Mouse (Mus musculus) hindbrain, embryonic 11.5 days (tissue): ENCODE measurements around the gene Wwc1. TPM values are rescaled to one million over a fixed set of nuclear protein-coding genes. Genes with fewer than 3 reads are reported as not detected.

Experiments used
- ATAC-seq: fragments of 200-750 bp; cut with Nextera tagmentation; 2 replicates; pipeline ENCODE4 v1.8.0; 2017; ENCODE audit warnings: mild to moderate bottlenecking, moderate TSS enrichment, moderate library complexity; ENCODE audit not compliant: low FRiP score
- DNase-seq: peaks from one replicate; pipeline ENCODE4 v3.0.0-alpha.2; 2015; ENCODE audit warnings: low spot score
- H3K27ac ChIP-seq: fragments of 300-500 bp; sonication (generic); 2 replicates; pipeline ENCODE4 v1.5.1; 2014; ENCODE audit warnings: mild to moderate bottlenecking, low read depth, low read length
- H3K27me3 ChIP-seq: fragments of 300-500 bp; sonication (generic); 2 replicates; pipeline ENCODE4 v1.6.1; 2014; ENCODE audit warnings: mild to moderate bottlenecking, low read length, moderate library complexity, mixed read lengths; ENCODE audit not compliant: control insufficient read depth, insufficient read depth
- H3K36me3 ChIP-seq: fragments of 300-500 bp; sonication (generic); 2 replicates; pipeline ENCODE4 v1.6.1; 2014; ENCODE audit warnings: mild to moderate bottlenecking, low read length, moderate library complexity, mixed read lengths; ENCODE audit not compliant: control insufficient read depth, insufficient read depth
- H3K4me1 ChIP-seq: fragments of 300-500 bp; sonication (generic); replicated peaks from 2 replicates; pipeline ENCODE4 v1.6.1; 2014; ENCODE audit warnings: low read length, mixed read lengths; ENCODE audit not compliant: control insufficient read depth, insufficient read depth
- H3K4me2 ChIP-seq: fragments of 300-500 bp; sonication (generic); replicated peaks from 2 replicates; pipeline ENCODE4 v1.6.1; 2014; ENCODE audit warnings: mild to moderate bottlenecking, low read depth, low read length
- H3K4me3 ChIP-seq: fragments of 300-500 bp; sonication (generic); 2 replicates; pipeline ENCODE4 v1.5.1; 2014; ENCODE audit warnings: low read depth, low read length
- H3K9ac ChIP-seq: fragments of 300-500 bp; sonication (generic); 2 replicates; pipeline ENCODE4 v1.6.1; 2014; ENCODE audit warnings: low read depth, low read length
- H3K9me3 ChIP-seq: fragments of 300-500 bp; sonication (generic); 2 replicates; pipeline ENCODE4 v1.6.1; 2016; ENCODE audit warnings: low read length; ENCODE audit not compliant: control insufficient read depth
- WGBS: fragments of 180-500 bp; shearing (Covaris S2); extraction: QIAGEN DNeasy Blood & Tissue Kit; methylation state at CpG from one replicate; pipeline ENCODE4 v1.1.7; 2014; 5-methylcytosine and 5-hydroxymethylcytosine counted together
- polyA plus RNA-seq: library from polyadenylated mRNA; unstranded; fragments of >200 nt; fragmentation: Nextera tagmentation; extraction: Ambion mirVana; gene quantifications from 2 replicates; pipeline ENCODE4 v1.2.1, GENCODE M21; 2014

The Wwc1 gene
- polyA plus RNA-seq, 1 experiment from 2014 or later: 7.0 TPM

DNA sequence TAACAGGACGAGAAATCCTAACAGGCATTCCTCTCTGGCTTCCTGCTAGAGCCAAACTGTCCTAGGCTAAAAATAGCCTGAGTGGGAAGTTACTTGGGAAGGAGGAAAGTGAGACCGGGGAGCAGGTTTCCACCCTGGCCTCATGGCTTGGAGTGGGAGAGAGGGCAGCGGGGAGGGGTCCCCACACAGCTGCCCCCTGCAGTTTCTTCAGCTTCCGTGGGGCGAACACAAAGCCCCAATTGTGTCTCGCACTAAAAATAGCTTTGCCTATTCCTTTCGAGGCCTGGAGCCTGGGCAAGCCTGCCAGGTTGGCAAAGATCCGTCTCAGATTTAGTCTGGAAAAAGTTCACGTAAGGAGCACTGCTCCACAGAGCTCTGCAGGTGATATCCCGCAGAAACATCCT lies 87.3 kb downstream of the Wwc1 start:
- Histone ChIP-seq H3K4me3 (no peak overlapping the region), H3K4me2 (no peak overlapping the region), H3K27me3 (no peaks in the 10 kb centered on the region), H3K4me1 (peaks cover 5% of the 10 kb centered on the region), H3K9ac (no peak overlapping the region), H3K27ac (no peak overlapping the region; the same call in 1 of the 2 replicates), H3K36me3 (no peaks in the 10 kb centered on the region), H3K9me3 (no peaks in the 10 kb centered on the region)
- ATAC-seq: no peak
- 40% methylated on average over 10 of the region's 10 CpGs for WGBS
- no peak for DNase-seq

DNA sequence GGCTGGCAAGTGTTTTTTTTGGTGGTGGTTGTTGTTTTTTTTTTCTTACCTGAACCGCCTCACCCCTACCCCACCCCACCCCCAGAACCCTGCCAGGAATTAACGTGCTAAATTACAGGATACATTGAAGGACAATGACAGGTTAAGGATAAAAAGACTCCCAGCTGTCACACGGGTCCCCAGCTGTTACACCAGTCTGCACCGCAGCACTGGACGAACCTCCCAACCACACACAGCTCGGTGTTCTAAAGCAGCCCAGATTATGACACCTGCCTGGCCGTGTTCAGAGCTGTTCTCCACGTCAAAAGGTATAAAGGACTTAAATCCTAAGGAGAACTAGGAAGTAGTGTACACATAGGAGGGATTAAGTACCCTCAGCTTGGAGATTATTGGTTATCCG lies 88.0 kb downstream of the Wwc1 start:
- WGBS: 74% methylated on average over 9 of the region's 9 CpGs
- DNase-seq (no peak), ATAC-seq (no peak)
- Histone ChIP-seq H3K9ac (no peak overlapping the region), H3K36me3 (no peaks in the 10 kb centered on the region), H3K27ac (no peak overlapping the region), H3K4me3 (no peak overlapping the region), H3K27me3 (no peaks in the 10 kb centered on the region), H3K4me2 (no peak overlapping the region), H3K4me1 (peaks cover 5% of the 10 kb centered on the region), H3K9me3 (no peaks in the 10 kb centered on the region)

DNA sequence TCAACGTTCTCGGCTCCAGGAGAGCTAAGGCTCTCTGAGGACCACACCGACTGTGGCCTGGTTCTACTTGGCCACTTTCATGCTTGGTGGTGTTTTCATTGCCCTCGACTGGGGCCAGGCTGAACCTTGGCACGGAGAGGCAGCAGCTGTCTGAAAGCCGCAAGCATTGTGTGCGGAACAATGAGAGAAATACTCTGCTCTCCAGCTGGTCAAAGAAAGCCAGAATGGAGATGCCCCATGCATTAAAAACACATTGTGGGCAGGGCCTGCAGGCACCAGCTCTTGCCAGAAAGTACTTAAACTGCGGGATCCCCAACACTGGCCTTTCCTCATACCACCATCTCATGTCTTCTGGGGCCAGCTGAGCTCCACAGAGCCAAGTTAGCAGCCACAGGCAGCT lies 91.5 kb downstream of the Wwc1 start:
- Histone ChIP-seq H3K27ac (peak overlapping the region; percentile 11), H3K4me2 (no peak overlapping the region), H3K36me3 (no peaks in the 10 kb centered on the region), H3K4me3 (no peak overlapping the region), H3K9me3 (no peaks in the 10 kb centered on the region), H3K9ac (no peak overlapping the region), H3K27me3 (no peaks in the 10 kb centered on the region), H3K4me1 (peaks cover 5% of the 10 kb centered on the region)
- WGBS: 56% methylated on average over 8 of the region's 8 CpGs
- DNase-seq (peak; percentile 34), ATAC-seq (peak; percentile 48; the same call in 1 of the 2 replicates)

DNA sequence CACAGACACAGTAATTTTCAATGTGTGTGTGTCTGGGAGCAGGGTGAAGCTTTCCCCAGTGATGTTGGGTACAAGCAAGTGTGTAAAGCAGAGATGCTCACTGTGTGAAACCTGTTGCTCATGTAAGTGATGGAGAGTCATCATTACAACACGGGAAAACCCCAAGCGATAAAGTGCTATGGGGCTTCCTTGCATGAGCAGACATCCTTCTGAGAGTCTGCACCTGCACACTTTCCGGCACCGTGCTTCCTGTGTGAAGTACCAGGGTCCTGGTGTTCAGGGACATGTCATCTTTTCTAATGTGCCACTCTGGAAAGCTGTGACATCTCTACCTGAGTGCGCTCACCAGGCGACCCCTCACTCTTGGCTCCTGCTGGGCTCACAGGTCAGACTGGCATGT lies 97.5 kb downstream of the Wwc1 start:
- ATAC-seq (no peak), DNase-seq (no peak)
- Histone ChIP-seq H3K36me3 (no peaks in the 10 kb centered on the region), H3K4me1 (peaks cover 2% of the 10 kb centered on the region; the same call in 1 of the 2 replicates), H3K9ac (no peak overlapping the region), H3K4me2 (no peak overlapping the region), H3K27ac (no peak overlapping the region), H3K4me3 (no peak overlapping the region), H3K9me3 (no peaks in the 10 kb centered on the region), H3K27me3 (no peaks in the 10 kb centered on the region)
- 93% methylated on average over 6 of the region's 6 CpGs for WGBS

DNA sequence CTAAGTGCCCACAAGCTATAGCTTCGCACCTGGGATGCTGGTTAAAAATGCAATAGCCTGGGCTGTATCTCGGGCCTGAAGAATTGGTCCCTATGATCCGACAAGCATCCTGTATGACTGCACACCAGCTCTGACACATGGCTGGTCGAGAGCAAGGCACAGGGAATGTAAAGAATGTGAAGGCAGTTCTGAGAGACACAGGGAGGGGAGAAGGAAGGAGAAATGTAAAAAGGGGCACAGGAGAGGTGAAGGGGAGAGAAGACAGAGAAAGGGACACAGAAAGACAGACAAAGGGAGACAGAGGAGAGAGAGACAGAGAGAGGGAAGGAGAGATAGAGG lies 101.8 kb downstream of the Wwc1 start:
- Histone ChIP-seq H3K27ac (peak overlapping the region; percentile 70), H3K27me3 (no peaks in the 10 kb centered on the region), H3K36me3 (no peaks in the 10 kb centered on the region), H3K9me3 (no peaks in the 10 kb centered on the region), H3K4me3 (no peak overlapping the region), H3K9ac (no peak overlapping the region), H3K4me2 (no peak overlapping the region), H3K4me1 (peaks cover 10% of the 10 kb centered on the region; the same call in 1 of the 2 replicates)
- 42% methylated on average over 4 of the region's 4 CpGs for WGBS
- ATAC-seq (no peak), DNase-seq (peak; percentile 16)

DNA sequence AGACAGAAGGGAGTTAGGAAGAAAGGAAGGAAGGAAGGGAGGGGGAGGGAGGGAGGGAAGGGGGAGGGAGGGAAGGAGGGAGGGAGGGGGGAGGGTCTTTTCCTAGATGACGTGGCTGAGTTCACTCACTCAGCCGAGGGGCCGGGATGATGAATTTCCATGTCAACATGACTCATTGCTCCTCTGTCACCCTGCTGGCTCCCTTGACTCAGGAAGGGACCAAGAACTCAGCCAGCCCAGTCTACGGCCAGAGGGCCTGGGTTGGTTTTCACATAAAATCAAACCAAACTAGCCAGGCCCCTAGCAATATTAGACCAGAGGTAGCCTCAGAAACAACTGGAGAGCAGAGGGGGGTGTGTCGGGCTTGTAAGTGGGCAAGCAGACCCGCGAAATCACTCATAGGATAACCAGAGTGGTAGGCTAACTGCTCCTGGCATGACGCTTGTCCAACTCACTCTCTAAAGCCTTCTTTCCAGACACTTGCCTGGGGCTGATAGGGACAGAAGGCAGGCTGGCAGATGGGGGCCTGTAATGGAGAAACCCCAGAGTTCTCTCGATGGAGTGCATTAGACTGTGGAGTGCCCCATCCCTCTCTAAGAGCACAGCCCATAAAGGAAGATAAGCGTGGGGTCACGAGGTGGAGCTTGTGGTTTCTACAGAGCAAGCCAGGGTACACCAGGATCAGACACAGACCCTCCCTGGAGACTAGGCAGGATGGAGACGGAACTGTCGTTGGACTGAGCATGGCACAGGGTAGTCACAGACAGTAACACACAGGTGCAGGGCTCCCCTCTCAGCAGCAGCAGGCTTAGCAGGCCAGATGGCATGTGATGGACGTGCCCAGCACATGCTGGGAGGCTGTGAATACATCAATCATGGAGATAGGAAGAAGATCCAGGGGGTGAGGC lies 102.4 kb downstream of the Wwc1 start:
- H3K4me3 ChIP-seq: no peak overlapping the region
- no peak overlapping the region for H3K9ac ChIP-seq
- H3K27ac ChIP-seq: peak overlapping the region; percentile 70
- peaks cover 10% of the 10 kb centered on the region; the same call in 1 of the 2 replicates for H3K4me1 ChIP-seq
- H3K36me3 ChIP-seq: no peaks in the 10 kb centered on the region
- WGBS: 46% methylated on average over 14 of the region's 14 CpGs
- H3K27me3 ChIP-seq: no peaks in the 10 kb centered on the region
- peak; percentile 70 for ATAC-seq
- H3K4me2 ChIP-seq: no peak overlapping the region
- DNase-seq: peak; percentile 36
- no peaks in the 10 kb centered on the region for H3K9me3 ChIP-seq

DNA sequence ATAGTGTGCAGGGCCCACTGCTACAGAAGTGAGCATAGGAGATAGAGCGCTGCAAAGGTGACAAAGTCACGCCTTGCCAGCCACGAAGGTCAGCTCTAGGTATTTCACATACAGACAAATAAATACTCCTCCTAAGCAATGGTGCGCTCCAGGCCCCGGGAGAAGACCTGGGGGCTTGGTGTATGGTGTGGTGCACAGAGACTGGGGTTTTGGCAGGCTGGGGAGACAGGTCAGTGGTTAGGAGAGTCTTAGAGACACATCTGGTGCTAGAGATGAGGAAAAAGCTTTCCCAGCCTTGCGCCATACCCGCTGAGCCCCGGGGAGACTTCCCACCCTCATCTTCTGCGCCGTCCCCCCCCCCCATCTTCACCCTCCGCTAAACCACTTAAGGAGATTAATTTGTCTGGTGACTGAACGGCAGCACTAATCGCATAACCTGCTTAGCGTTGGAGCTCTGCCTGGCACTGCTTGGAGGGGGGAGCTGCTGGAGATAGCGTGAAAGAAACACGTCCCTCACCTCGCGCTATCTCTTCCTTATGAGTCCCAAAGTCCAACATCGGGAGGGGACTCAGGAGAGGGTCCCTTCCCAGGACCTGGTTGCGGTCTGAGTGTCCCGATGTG lies 106.6 kb downstream of the Wwc1 start:
- H3K4me3 ChIP-seq: no peak overlapping the region
- peak; percentile 26 for ATAC-seq

DNA sequence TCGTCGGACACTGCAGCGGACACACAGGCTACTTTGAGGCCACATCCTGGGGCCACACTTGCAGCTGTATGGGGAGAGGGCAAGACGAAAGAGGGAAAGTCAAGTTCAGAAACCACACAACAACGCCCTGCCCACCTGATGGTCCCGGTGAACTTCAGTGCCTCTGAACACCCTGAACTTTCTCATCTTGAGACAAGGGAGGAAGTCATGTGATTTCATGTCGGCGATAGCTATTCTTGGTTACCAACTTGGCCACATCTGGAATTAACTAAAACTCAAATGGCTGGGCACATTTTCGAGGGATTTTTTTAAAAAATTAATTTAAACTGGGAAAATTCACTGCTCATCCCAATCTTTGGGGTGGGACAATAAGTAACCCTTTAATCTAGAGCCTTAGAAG lies 109.4 kb downstream of the Wwc1 start:
- Histone ChIP-seq H3K4me2 (no peak overlapping the region), H3K4me1 (peaks cover 13% of the 10 kb centered on the region), H3K36me3 (no peaks in the 10 kb centered on the region), H3K9ac (no peak overlapping the region), H3K9me3 (no peaks in the 10 kb centered on the region), H3K4me3 (no peak overlapping the region), H3K27ac (no peak overlapping the region), H3K27me3 (no peaks in the 10 kb centered on the region)
- no peak for ATAC-seq
- no peak for DNase-seq
- 87% methylated on average over 9 of the region's 9 CpGs for WGBS

More for the DNA sequence above, 106.6 kb downstream of the Wwc1 start:
- WGBS: 31% methylated on average over 21 of the region's 21 CpGs
- H3K4me1 ChIP-seq: peaks cover 8% of the 10 kb centered on the region; the same call in 1 of the 2 replicates
- no peaks in the 10 kb centered on the region for H3K9me3 ChIP-seq
- no peak overlapping the region for H3K9ac ChIP-seq
- H3K27me3 ChIP-seq: no peaks in the 10 kb centered on the region
- H3K36me3 ChIP-seq: no peaks in the 10 kb centered on the region
- peak overlapping the region; percentile 12 for H3K27ac ChIP-seq
- no peak overlapping the region for H3K4me2 ChIP-seq
- peak; percentile 23 for DNase-seq
